12 mouse cellular contexts compared by ENCODE assay signal in the genomic region with DNA sequence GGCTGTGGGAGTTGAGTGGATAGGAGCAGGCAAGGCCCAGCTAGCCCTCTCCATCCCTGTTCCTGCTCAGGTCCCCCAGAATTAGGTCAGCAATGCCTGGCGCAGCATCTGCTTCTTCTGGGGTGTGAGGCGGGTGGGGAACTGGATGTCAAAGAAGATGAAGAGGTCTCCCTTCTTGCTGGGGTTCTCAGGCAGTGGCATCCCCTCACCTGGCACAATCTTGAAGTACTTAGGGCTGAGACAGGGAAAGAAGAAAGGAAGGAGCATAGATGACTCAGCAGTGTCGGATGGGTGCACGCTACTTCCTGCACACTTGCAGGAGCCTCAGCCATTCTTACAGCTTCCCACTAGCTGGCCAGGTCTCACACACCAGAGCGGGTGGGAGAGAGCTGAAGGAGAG. TPM values are rescaled to one million over a fixed set of nuclear protein-coding genes. Genes with fewer than 3 reads are reported as not detected.
DNase-seq lines count a peak whose midpoint lies in the region; ATAC-seq and TF ChIP-seq lines count a peak whose summit lies in the region.
"Had no signal": no experiment of that assay in that cellular context is flagged by ENCODE, and none has a peak within 500 bp of the region (broad histone marks: within the 10 kb centered on the region; RNA-seq: fewer than 3 reads in every experiment).

No protein-coding gene starts in this region.

- no peak for ATAC-seq in hindbrain, embryonic 14.5 days (ENCODE audit: low FRiP score)

- no peak for TF ChIP-seq RAD21 in CH12.LX (IDR thresholded peaks at IDR 0.05; ENCODE audit: low read depth, low read length)

- H3K9me3 ChIP-seq in CH12.LX (replicated peaks; ENCODE audit: low read length), result no peaks in the 10 kb centered on the region
- no peaks in the 10 kb centered on the region for H3K9me3 ChIP-seq in hindbrain, embryonic 14.5 days (ENCODE audit: control insufficient read depth, low read length)

- H3K4me2 ChIP-seq in CH12.LX (ENCODE audit: insufficient read depth, low read depth, poor library complexity, severe bottlenecking), result no peak overlapping the region
- H3K4me2 ChIP-seq in hindbrain, embryonic 14.5 days (replicated peaks), result no peak overlapping the region

- TF ChIP-seq EP300 in CH12.LX (IDR thresholded peaks at IDR 0.05; ENCODE audit: low read length), result no peak

- peaks cover 30 to 81% of the 10 kb centered on the region in 2 experiments for H3K36me3 ChIP-seq in CH12.LX (replicated peaks in 1 of 2; ENCODE audit: control insufficient read depth in 1 of 2, insufficient read depth in 1 of 2, low read length in 1 of 2)
- no peaks in the 10 kb centered on the region for H3K36me3 ChIP-seq in hindbrain, embryonic 14.5 days (replicated peaks; ENCODE audit: control insufficient read depth, insufficient read depth)
- no peaks in the 10 kb centered on the region for H3K36me3 ChIP-seq in kidney, adult 2 months (ENCODE audit: control insufficient read depth, insufficient read depth, low read length)

- peaks cover 19 to 92% of the 10 kb centered on the region in 2 experiments for H3K4me1 ChIP-seq in CH12.LX (ENCODE audit: control insufficient read depth in 1 of 2, insufficient read depth in 2 of 2)
- no peaks in the 10 kb centered on the region for H3K4me1 ChIP-seq in hindbrain, embryonic 14.5 days (replicated peaks; ENCODE audit: control insufficient read depth, insufficient read depth, low read length)
- no peaks in the 10 kb centered on the region for H3K4me1 ChIP-seq in kidney, adult 2 months (ENCODE audit: control insufficient read depth, insufficient read depth, low read length)

- dilution Hi-C loops in CH12.LX (cut with MboI; ENCODE audit: extremely low pct_ligation_motif_present, extremely low pct_unique_long_range_greater_than_20kb, low sequenced_read_pairs), result no loop called here

- no peak overlapping the region for H3K9ac ChIP-seq in CH12.LX (ENCODE audit: insufficient read depth, low read depth)
- H3K9ac ChIP-seq in hindbrain, embryonic 14.5 days, result no peak overlapping the region

- no peak overlapping the region for H3K4me3 ChIP-seq in CH12.LX (replicated peaks in 1 of 3; ENCODE audit: low read depth in 2 of 3, low read length in 2 of 3, poor library complexity in 1 of 3)
- H3K4me3 ChIP-seq in hindbrain, embryonic 14.5 days (replicated peaks; ENCODE audit: low read length), result no peak overlapping the region
- H3K4me3 ChIP-seq in kidney, adult 2 months (ENCODE audit: insufficient read depth, low read depth, low read length), result no peak overlapping the region
- H3K4me3 ChIP-seq: gastrocnemius, adult 2 months had no signal

- in situ Hi-C loops in CH12.LX (cut with MboI; ENCODE audit: low pct_ligation_motif_present, low pct_unique_long_range_greater_than_20kb, low sequenced_read_pairs), result no loop called here

- peak; percentile 47 for DNase-seq in A20 (ENCODE audit: low read depth, low spot score)
- peak; percentile 47 for DNase-seq in CH12.LX (ENCODE audit: extremely low read depth)
- peak; percentile 67 for DNase-seq in induced T-regulatory cell, adult 2 months (ENCODE audit: low read depth)
- peak; percentile 57 for DNase-seq in naive thymus-derived CD4-positive, alpha-beta T cell, adult 2 months (ENCODE audit: low read depth)
- no peak for DNase-seq in gastrocnemius, adult 8-10 months (ENCODE audit: low spot score in 2 of 2)
- no peak for DNase-seq in hindbrain, embryonic 14.5 days (ENCODE audit: low spot score)
- no peak for DNase-seq in kidney, adult 2 months
- DNase-seq: adrenal gland, postnatal 36 days; cerebellum, adult 9-11 months; gastrocnemius, adult 2 months; kidney, adult 18-20 months had no signal

- peak overlapping the region; percentile 62 for H3K27ac ChIP-seq in CH12.LX (ENCODE audit: insufficient read depth, low read depth)
- no peak overlapping the region for H3K27ac ChIP-seq in hindbrain, embryonic 14.5 days
- no peak overlapping the region for H3K27ac ChIP-seq in kidney, adult 2 months (ENCODE audit: insufficient read depth, low read depth, low read length)
- H3K27ac ChIP-seq: gastrocnemius, adult 2 months had no signal

- TF ChIP-seq CTCF in CH12.LX (conservative IDR thresholded peaks at IDR 0.05 in 1 of 2, IDR thresholded peaks at IDR 0.05 in 1 of 2; ENCODE audit: low read depth in 2 of 2, low read length in 2 of 2), result no peak
- TF ChIP-seq CTCF in kidney, adult 2 months (conservative IDR thresholded peaks at IDR 0.05; ENCODE audit: insufficient read depth, insufficient read length, low read depth, low read length), result no peak

- no peaks in the 10 kb centered on the region for H3K79me2 ChIP-seq in CH12.LX (replicated peaks; ENCODE audit: control insufficient read depth, extremely low read depth, insufficient read depth, poor library complexity, severe bottlenecking)

- no peak for TF ChIP-seq POLR2A in CH12.LX (IDR thresholded peaks at IDR 0.05; ENCODE audit: low read depth, low read length)
- no peak for TF ChIP-seq POLR2A in kidney, adult 2 months (IDR thresholded peaks at IDR 0.05; ENCODE audit: low read depth, low read length)

- 88% methylated on average over 5 of the region's 5 CpGs for WGBS in hindbrain, embryonic 14.5 days
- WGBS in kidney, adult 2 months, result 75% methylated on average over 5 of the region's 5 CpGs

- no peaks in the 10 kb centered on the region for H3K27me3 ChIP-seq in CH12.LX (replicated peaks)
- H3K27me3 ChIP-seq in hindbrain, embryonic 14.5 days (ENCODE audit: control insufficient read depth, insufficient read depth, low read length), result no peaks in the 10 kb centered on the region
- H3K27me3 ChIP-seq in kidney, adult 2 months (replicated peaks; ENCODE audit: control insufficient read depth, insufficient read depth, low read length), result no peaks in the 10 kb centered on the region

TF ChIP-seq in CH12.LX, 34 proteins besides CTCF, POLR2A, EP300 and RAD21:
- TF ChIP-seq POLR2AphosphoS2 (IDR thresholded peaks at IDR 0.05; ENCODE audit: low read depth, low read length), result peak; percentile 7; the same call in 1 of the 2 replicates
- no peak for TF ChIP-seq PAX5 (IDR thresholded peaks at IDR 0.05; ENCODE audit: low read length)
TF ChIP-seq in CH12.LX: peak in this region for 1.

RNA-seq across cellular contexts. Expression of a gene that starts 9.9 kb away (rescaled TPM):
- total RNA-seq in CH12.LX (2012; rRNA removed) (94.0 and 131 TPM in 2 replicates), CH12.LX (2014; rRNA removed) (102 and 131 TPM in 2 replicates)
- 542 and 635 TPM in 2 replicates for polyA plus RNA-seq in CH12.LX (2012; ENCODE audit: insufficient read length, low read depth)
- total RNA-seq in gastrocnemius, adult 8-10 months (2022), result 10 to 100 TPM in 2 of 4 experiments, 1 to 10 TPM in 2; 6.3 to 15.0 (median 12.0) TPM
- polyA plus RNA-seq in hindbrain, embryonic 14.5 days (2014; fragmentation: Nextera tagmentation; extraction: Ambion mirVana), result 73.5 and 77.2 TPM in 2 replicates
- polyA plus RNA-seq in kidney, adult 2 months (2012; rRNA removed), result 153 and 172 TPM in 2 replicates

RNA-seq across cellular contexts. Expression of a gene that starts 11.7 kb away (rescaled TPM):
- total RNA-seq in CH12.LX (2012; rRNA removed) (11.8 and 15.6 TPM in 2 replicates), CH12.LX (2014; rRNA removed) (24.5 and 32.0 TPM in 2 replicates)
- polyA plus RNA-seq in CH12.LX (2012; ENCODE audit: insufficient read length, low read depth), result 13.9 and 17.8 TPM in 2 replicates
- under 1 TPM in 1 of 4 experiments, not detected in 3; 0.13 TPM for total RNA-seq in gastrocnemius, adult 8-10 months (2022)
- 6.6 and 10.8 TPM in 2 replicates for polyA plus RNA-seq in hindbrain, embryonic 14.5 days (2014; fragmentation: Nextera tagmentation; extraction: Ambion mirVana)
- polyA plus RNA-seq in kidney, adult 2 months (2012; rRNA removed), result 0.36 and 0.58 TPM in 2 replicates
- total RNA-seq: gastrocnemius, adult 2 months had no signal

RNA-seq across cellular contexts. Expression of a gene that starts 30.3 kb away (rescaled TPM):
- total RNA-seq in CH12.LX (2012; rRNA removed) (not detected in 2 replicates), CH12.LX (2014; rRNA removed) (not detected in 2 replicates)
- 0.13 TPM in 1 of 2 replicates, not detected in the other for polyA plus RNA-seq in CH12.LX (2012; ENCODE audit: insufficient read length, low read depth)
- 100 to 1,000 TPM in 2 of 4 experiments, 10 to 100 TPM in 2; 88.7 to 109 (median 102) TPM for total RNA-seq in gastrocnemius, adult 8-10 months (2022)
- polyA plus RNA-seq in hindbrain, embryonic 14.5 days (2014; fragmentation: Nextera tagmentation; extraction: Ambion mirVana), result not detected in 2 replicates
- 4.0 and 5.0 TPM in 2 replicates for polyA plus RNA-seq in kidney, adult 2 months (2012; rRNA removed)
- total RNA-seq: liver, adult 2 months had no signal
- polyA plus RNA-seq: liver, adult 2 months had no signal

RNA-seq across cellular contexts. Expression of a gene that starts 33.8 kb away (rescaled TPM):
- total RNA-seq in CH12.LX (2012; rRNA removed), result 22.9 and 25.5 TPM in 2 replicates
- total RNA-seq in CH12.LX (2014; rRNA removed), result 20.3 and 24.1 TPM in 2 replicates
- 22.0 and 24.1 TPM in 2 replicates for polyA plus RNA-seq in CH12.LX (2012; ENCODE audit: insufficient read length, low read depth)
- total RNA-seq in gastrocnemius, adult 8-10 months (2022), result 10 to 100 TPM in 2 of 4 experiments, 1 to 10 TPM in 2; 8.3 to 10.7 (median 9.7) TPM
- 14.8 and 16.9 TPM in 2 replicates for polyA plus RNA-seq in hindbrain, embryonic 14.5 days (2014; fragmentation: Nextera tagmentation; extraction: Ambion mirVana)
- polyA plus RNA-seq in kidney, adult 2 months (2012; rRNA removed), result 12.6 and 16.1 TPM in 2 replicates

Comparison
In these comparisons a context has a peak if more than half of its experiments do, and no peak if none do; other contexts are left out.
1. DNase-seq: peak in A20 (single experiment), CH12.LX (single experiment), induced T-regulatory cell, adult 2 months (single experiment) and naive thymus-derived CD4-positive, alpha-beta T cell, adult 2 months (single experiment); none in gastrocnemius, adult 8-10 months (0 of 2), hindbrain, embryonic 14.5 days (single experiment) and kidney, adult 2 months (single experiment).